Mouse (Mus musculus) liver, embryonic 14.5 days (tissue): Measurements from ENCODE around the gene Grid2ip.

Source experiments
- CTCF ChIP-seq: IDR thresholded peaks from 2 replicates; pipeline ENCODE4 v1.5.1; 2016; ENCODE audit warnings: antibody characterized with exemption, low read depth, control low read depth
- EP300 ChIP-seq: IDR thresholded peaks from 2 replicates; pipeline ENCODE4 v1.6.1; 2016; ENCODE audit warnings: antibody characterized with exemption, low read depth

DNA sequence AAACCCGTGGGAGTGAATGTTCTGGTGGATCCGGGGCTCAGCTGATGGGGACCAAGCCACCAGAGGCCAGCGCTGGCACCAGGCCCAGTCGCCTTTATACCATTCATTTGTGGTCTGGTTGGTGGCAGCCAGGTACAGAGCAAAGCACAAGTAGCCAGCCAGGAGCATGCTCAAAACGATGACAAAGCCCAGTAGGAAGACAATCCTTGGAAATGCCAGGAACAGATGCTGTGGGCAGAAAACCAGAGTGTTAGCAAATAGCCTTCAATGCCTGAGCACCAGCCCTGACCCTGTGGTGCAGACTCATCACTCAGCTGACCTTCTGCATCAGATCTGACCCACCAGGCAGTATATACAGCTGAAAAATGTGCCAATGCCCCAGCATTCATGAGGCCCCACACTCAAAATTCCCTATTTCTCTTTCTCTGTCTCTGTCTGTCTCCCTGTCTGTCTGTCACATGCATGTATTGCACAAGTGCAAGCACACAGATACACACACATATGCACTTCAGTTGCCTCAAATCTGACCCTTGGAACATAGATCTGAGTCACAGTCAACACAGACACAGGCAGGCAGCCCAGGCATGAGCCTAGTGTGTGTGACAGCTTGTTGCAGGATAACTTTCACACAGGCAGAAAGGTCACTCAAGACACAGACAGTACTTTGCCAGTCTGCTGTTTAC is 40.4 kb upstream of the Grid2ip start:
- TF ChIP-seq CTCF (no peak), EP300 (no peak)
